Mouse (Mus musculus) G1E (cell line): ENCODE measurements around the gene Ints11.

ENCODE experiments used
- CTCF ChIP-seq: IDR thresholded peaks from 2 replicates; pipeline ENCODE4 v1.5.1; 2012; ENCODE audit warnings: low read depth, low read length, inconsistent platforms, mixed read lengths
- POLR2AphosphoS5 ChIP-seq: IDR thresholded peaks from 2 replicates; pipeline ENCODE4 v1.6.1; 2012; ENCODE audit warnings: low read depth, low read length, inconsistent platforms; ENCODE audit not compliant: insufficient replicate concordance

- TF ChIP-seq CTCF (no peak), POLR2AphosphoS5 (no peak)
These were observed 6.3 kb upstream of the Ints11 start, which contains the start of gene Tas1r3 for GRCm38 (mm10) chr4:155863001-155863400.
